Mouse (Mus musculus): Measurements from ENCODE around the gene Echs1. TPM values are rescaled to one million over a fixed set of nuclear protein-coding genes. Genes with fewer than 3 reads are reported as not detected.

Echs1 gene
- polyA plus RNA-seq, 1 experiment from 2014 or later: 128 TPM

DNA sequence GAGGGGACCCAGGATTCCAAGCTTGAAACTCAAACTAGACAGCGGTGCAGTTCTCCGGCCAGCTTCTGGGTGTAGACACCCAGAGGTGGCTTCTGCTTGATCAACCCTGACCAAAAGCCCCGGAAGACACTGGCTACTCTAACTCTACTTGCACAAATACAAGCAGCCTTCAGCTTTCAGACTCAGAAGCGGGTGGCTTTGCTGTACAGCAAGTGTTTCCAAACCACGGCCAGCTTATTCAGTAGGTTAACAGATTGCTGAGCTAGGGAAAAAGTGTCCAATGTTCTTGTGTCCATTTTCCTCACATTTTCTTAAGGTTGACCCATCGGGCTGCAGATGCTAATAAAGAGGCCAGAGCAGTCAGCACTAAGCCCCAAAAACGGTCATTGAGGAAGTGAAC lies 57.7 kb downstream of the Echs1 start:
- no peak for ATAC-seq
- H3K4me1 ChIP-seq (ENCODE audit: control insufficient read depth, insufficient read depth, low read depth, low read length): peaks cover 24% of the 10 kb centered on the region
- peak overlapping the region; percentile 80 for H3K9ac ChIP-seq (ENCODE audit: low read depth, low read length)
- no peaks in the 10 kb centered on the region for H3K27me3 ChIP-seq (replicated peaks; ENCODE audit: control insufficient read depth, insufficient read depth, low read length)
- H3K36me3 ChIP-seq (ENCODE audit: control insufficient read depth, insufficient read depth, low read length): no peaks in the 10 kb centered on the region
- 8% methylated on average over 7 of the region's 7 CpGs for WGBS
- no peaks in the 10 kb centered on the region for H3K9me3 ChIP-seq (ENCODE audit: control insufficient read depth, low read length)
- H3K4me2 ChIP-seq (ENCODE audit: low read length): peak overlapping the region; percentile 86
- peak overlapping the region; percentile 57 for H3K4me3 ChIP-seq (ENCODE audit: low read length)
- H3K27ac ChIP-seq (ENCODE audit: low read depth, low read length): peak overlapping the region; percentile 81

DNA sequence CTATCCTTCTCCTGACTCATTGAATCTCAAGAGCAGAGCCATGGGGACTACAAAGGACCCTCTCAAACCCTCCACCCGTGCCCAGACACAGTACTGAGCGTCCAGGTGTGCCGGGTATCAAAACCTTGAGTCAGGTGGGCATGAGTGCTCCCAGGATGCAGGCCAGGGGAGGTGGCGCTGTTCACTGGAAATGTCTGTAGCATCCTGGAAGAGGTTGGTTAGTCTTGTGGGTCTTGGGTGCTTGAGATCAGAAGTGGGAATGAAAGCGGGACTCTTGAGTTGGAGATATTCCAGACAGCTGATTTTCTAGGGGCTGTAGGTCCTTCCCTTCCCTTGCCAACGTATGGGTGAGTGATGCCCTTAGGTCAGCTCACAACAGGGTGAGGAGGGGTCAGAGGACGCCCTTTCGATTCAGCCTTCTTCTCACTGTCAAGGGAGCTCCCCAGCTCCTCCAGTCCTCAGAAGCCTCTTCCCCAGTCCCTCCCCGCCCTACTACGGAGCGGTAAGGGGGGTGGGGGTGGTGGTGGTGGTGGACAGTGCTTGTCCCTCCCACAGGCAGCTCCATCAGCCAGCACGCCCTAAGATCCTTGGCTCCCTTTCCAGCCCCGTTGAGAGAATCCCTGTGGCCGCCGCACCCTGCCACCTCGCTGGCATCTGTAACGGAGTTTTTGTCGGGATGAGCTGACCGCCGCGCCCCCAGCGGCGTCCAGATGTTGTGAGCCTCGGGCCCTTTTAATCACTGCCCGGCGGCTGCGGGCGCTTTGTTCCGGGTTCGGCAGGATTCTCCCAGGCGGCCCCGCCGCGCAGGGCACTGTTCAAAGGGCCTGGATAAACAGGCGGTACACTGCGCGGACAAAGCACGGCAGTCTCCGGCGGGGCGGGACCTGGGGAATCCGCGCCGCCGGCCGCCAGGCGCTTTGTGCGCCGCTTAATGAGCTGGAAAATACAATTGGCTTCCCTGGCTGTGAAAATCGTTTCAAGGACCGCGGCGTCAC lies 58.6 kb downstream of the Echs1 start:
- Histone ChIP-seq H3K27me3 (replicated peaks; ENCODE audit: control insufficient read depth, insufficient read depth, low read length) (no peaks in the 10 kb centered on the region), H3K4me1 (ENCODE audit: control insufficient read depth, insufficient read depth, low read depth, low read length) (peaks cover 24% of the 10 kb centered on the region), H3K4me3 (ENCODE audit: low read length) (peak overlapping the region; percentile 57), H3K27ac (ENCODE audit: low read depth, low read length) (peak overlapping the region; percentile 81), H3K36me3 (ENCODE audit: control insufficient read depth, insufficient read depth, low read length) (no peaks in the 10 kb centered on the region), H3K9me3 (ENCODE audit: control insufficient read depth, low read length) (no peaks in the 10 kb centered on the region), H3K4me2 (ENCODE audit: low read length) (peak overlapping the region; percentile 86), H3K9ac (ENCODE audit: low read depth, low read length) (peak overlapping the region; percentile 80)
- WGBS: 2% methylated on average over 53 of the region's 53 CpGs
- peak; percentile 73 for ATAC-seq

Other genes with a start within 250 kb of the Echs1 start
- 16.5 and 19.0 TPM in 2 replicates for gene Kndc1, start 221.8 kb downstream of the Echs1 start, polyA plus RNA-seq (2015; fragmentation: Nextera tagmentation; extraction: Ambion mirVana)
- gene Utf1, start 172.7 kb downstream of the Echs1 start, polyA plus RNA-seq (2015; fragmentation: Nextera tagmentation; extraction: Ambion mirVana): not detected in 2 replicates
- gene 6430531B16Rik, start 137.7 kb downstream of the Echs1 start, polyA plus RNA-seq (2015; fragmentation: Nextera tagmentation; extraction: Ambion mirVana): 1.1 and 1.2 TPM in 2 replicates
- 2.8 and 3.1 TPM in 2 replicates for gene Adam8, start 123.9 kb downstream of the Echs1 start, polyA plus RNA-seq (2015; fragmentation: Nextera tagmentation; extraction: Ambion mirVana)
- gene Zfp511, start 80.1 kb downstream of the Echs1 start, polyA plus RNA-seq (2015; fragmentation: Nextera tagmentation; extraction: Ambion mirVana): 51.6 and 55.1 TPM in 2 replicates
- gene Tubgcp2, start 79.8 kb downstream of the Echs1 start, polyA plus RNA-seq (2015; fragmentation: Nextera tagmentation; extraction: Ambion mirVana): 57.2 and 59.6 TPM in 2 replicates
- 4.1 and 6.9 TPM in 2 replicates for gene Msx3, start 67.4 kb downstream of the Echs1 start, polyA plus RNA-seq (2015; fragmentation: Nextera tagmentation; extraction: Ambion mirVana)
- gene Caly, start 33.9 kb downstream of the Echs1 start, polyA plus RNA-seq (2015; fragmentation: Nextera tagmentation; extraction: Ambion mirVana): 351 and 430 TPM in 2 replicates
- gene Prap1, start 23.1 kb downstream of the Echs1 start, polyA plus RNA-seq (2015; fragmentation: Nextera tagmentation; extraction: Ambion mirVana): not detected in 2 replicates
- 39.9 and 43.1 TPM in 2 replicates for gene Fuom, start 14.0 kb downstream of the Echs1 start, polyA plus RNA-seq (2015; fragmentation: Nextera tagmentation; extraction: Ambion mirVana)
- 8.9 and 9.9 TPM in 2 replicates for gene Paox, start 677 bp downstream of the Echs1 start, polyA plus RNA-seq (2015; fragmentation: Nextera tagmentation; extraction: Ambion mirVana)
- 31.1 and 32.1 TPM in 2 replicates for gene Mtg1, start 21.1 kb upstream of the Echs1 start, polyA plus RNA-seq (2015; fragmentation: Nextera tagmentation; extraction: Ambion mirVana)
- 30.8 and 31.2 TPM in 2 replicates for gene Sprn, start 38.4 kb upstream of the Echs1 start, polyA plus RNA-seq (2015; fragmentation: Nextera tagmentation; extraction: Ambion mirVana)
- gene Olfr522, start 48.3 kb upstream of the Echs1 start, polyA plus RNA-seq (2015; fragmentation: Nextera tagmentation; extraction: Ambion mirVana): not detected in 2 replicates
- gene Olfr523, start 56.7 kb upstream of the Echs1 start, polyA plus RNA-seq (2015; fragmentation: Nextera tagmentation; extraction: Ambion mirVana): not detected in 2 replicates
- gene Olfr524, start 89.5 kb upstream of the Echs1 start, polyA plus RNA-seq (2015; fragmentation: Nextera tagmentation; extraction: Ambion mirVana): not detected in 2 replicates
- not detected in 2 replicates for gene Cd163l1, start 101.8 kb upstream of the Echs1 start, polyA plus RNA-seq (2015; fragmentation: Nextera tagmentation; extraction: Ambion mirVana)
- not detected in 2 replicates for gene 5830411N06Rik, start 130.8 kb upstream of the Echs1 start, polyA plus RNA-seq (2015; fragmentation: Nextera tagmentation; extraction: Ambion mirVana)
- not detected in 2 replicates for gene Olfr525, start 204.4 kb upstream of the Echs1 start, polyA plus RNA-seq (2015; fragmentation: Nextera tagmentation; extraction: Ambion mirVana)
- gene Olfr527, start 217.5 kb upstream of the Echs1 start, polyA plus RNA-seq (2015; fragmentation: Nextera tagmentation; extraction: Ambion mirVana): not detected in 2 replicates
- gene Olfr60, start 245.2 kb upstream of the Echs1 start, polyA plus RNA-seq (2015; fragmentation: Nextera tagmentation; extraction: Ambion mirVana): not detected in 2 replicates